8 mouse cellular contexts compared by ENCODE assay signal in the genomic region with DNA sequence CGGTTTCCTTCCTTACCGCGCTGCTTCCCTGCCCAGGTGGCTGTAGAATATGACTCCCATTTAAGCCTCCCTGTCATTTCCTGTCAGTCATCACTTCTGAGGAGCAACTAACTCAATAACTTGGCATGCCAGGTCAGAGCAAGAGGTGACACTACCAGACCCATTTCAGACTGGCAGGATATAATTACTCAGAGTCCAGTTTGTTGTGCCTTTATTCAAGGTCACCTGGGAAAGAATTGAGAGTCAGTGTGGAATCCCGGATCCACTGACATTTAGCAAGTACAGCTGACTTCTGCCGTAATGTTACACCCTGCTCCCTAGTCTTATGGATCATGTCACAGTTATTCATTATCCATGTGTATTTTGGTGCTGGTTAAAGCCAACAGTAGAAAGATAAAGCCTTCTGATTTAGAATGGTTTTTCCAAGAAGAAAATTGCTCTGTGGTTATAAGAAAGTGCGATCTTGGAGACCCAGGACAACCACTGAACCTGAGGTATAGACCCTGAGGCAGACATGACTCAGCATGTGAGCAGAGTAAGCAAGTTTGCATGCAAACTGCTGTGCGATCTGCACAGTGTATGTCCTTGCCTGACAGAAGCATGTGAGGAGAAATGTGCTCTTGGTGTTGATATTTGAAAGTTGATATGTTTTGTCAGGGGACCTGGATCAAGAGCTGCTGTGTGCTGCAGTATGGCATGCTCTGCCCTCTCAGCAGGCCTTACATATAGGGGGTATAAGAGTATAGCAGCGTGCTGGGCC. TPM values are rescaled to one million over a fixed set of nuclear protein-coding genes. Genes with fewer than 3 reads are reported as not detected.
A peak's percentile ranks its signal among the peaks of the same experiment; 100 is the strongest.
DNase-seq lines count a peak whose midpoint lies in the region; ATAC-seq and TF ChIP-seq lines count a peak whose summit lies in the region.

No protein-coding gene starts in this region.

- TF ChIP-seq CTCF in kidney, postnatal 0 days (IDR thresholded peaks at IDR 0.05; ENCODE audit: low read depth), result no peak

- no peaks in the 10 kb centered on the region for H3K36me3 ChIP-seq in embryonic facial prominence, embryonic 15.5 days
- no peaks in the 10 kb centered on the region for H3K36me3 ChIP-seq in kidney, postnatal 0 days (ENCODE audit: insufficient read depth, low read length)
- H3K36me3 ChIP-seq in neural tube, embryonic 13.5 days, result no peaks in the 10 kb centered on the region

- peak; percentile 11 for DNase-seq in cerebellum, adult 8-10 months
- DNase-seq in cerebellum, postnatal 4 days (ENCODE audit: low spot score in 2 of 2), result no peak
- DNase-seq in A20 (ENCODE audit: low read depth, low spot score), result peak; percentile 42
- no peak for DNase-seq in kidney, postnatal 0 days (ENCODE audit: low spot score)
- no peak for DNase-seq in urinary bladder, postnatal 36 days (ENCODE audit: low spot score in 2 of 2)
- no peak for DNase-seq in urinary bladder, postnatal 10 days (ENCODE audit: low spot score)

- H3K27me3 ChIP-seq in embryonic facial prominence, embryonic 15.5 days, result no peaks in the 10 kb centered on the region
- no peaks in the 10 kb centered on the region for H3K27me3 ChIP-seq in kidney, postnatal 0 days (ENCODE audit: insufficient read depth, low read length)
- H3K27me3 ChIP-seq in neural tube, embryonic 13.5 days, result no peaks in the 10 kb centered on the region

- no peak for ATAC-seq in embryonic facial prominence, embryonic 15.5 days (ENCODE audit: insufficient number of reproducible peaks, low FRiP score, low TSS enrichment, low read depth)
- ATAC-seq in kidney, postnatal 0 days (replicated peaks; ENCODE audit: low FRiP score, low read depth), result no peak
- ATAC-seq in neural tube, embryonic 13.5 days (ENCODE audit: low read depth), result no peak

- no peak overlapping the region for H3K9ac ChIP-seq in embryonic facial prominence, embryonic 15.5 days
- H3K9ac ChIP-seq in kidney, postnatal 0 days (ENCODE audit: low read depth, low read length), result no peak overlapping the region
- H3K9ac ChIP-seq in neural tube, embryonic 13.5 days, result peak overlapping the region; percentile 74; the same call in 1 of the 2 replicates

- H3K27ac ChIP-seq in embryonic facial prominence, embryonic 15.5 days (replicated peaks), result no peak overlapping the region
- no peak overlapping the region for H3K27ac ChIP-seq in kidney, postnatal 0 days
- no peak overlapping the region for H3K27ac ChIP-seq in neural tube, embryonic 13.5 days (replicated peaks)

- H3K9me3 ChIP-seq in embryonic facial prominence, embryonic 15.5 days (replicated peaks), result no peaks in the 10 kb centered on the region
- H3K9me3 ChIP-seq in kidney, postnatal 0 days (replicated peaks; ENCODE audit: low read length), result no peaks in the 10 kb centered on the region
- H3K9me3 ChIP-seq in neural tube, embryonic 13.5 days, result no peaks in the 10 kb centered on the region

- H3K4me3 ChIP-seq in embryonic facial prominence, embryonic 15.5 days (replicated peaks), result peak overlapping the region; percentile 83
- H3K4me3 ChIP-seq in kidney, postnatal 0 days (replicated peaks; ENCODE audit: low read depth, low read length), result peak overlapping the region; percentile 57; the same call in 1 of the 2 replicates
- peak overlapping the region; percentile 70 for H3K4me3 ChIP-seq in neural tube, embryonic 13.5 days

- WGBS in embryonic facial prominence, embryonic 15.5 days, result 38% methylated on average over 8 of the region's 8 CpGs
- 42% methylated on average over 8 of the region's 8 CpGs for WGBS in kidney, postnatal 0 days
- 62% methylated on average over 8 of the region's 8 CpGs for WGBS in neural tube, embryonic 13.5 days

- peaks cover 8% of the 10 kb centered on the region; the same call in 1 of the 2 replicates for H3K4me1 ChIP-seq in embryonic facial prominence, embryonic 15.5 days
- H3K4me1 ChIP-seq in kidney, postnatal 0 days (replicated peaks; ENCODE audit: insufficient read depth, low read length), result 0 out of 2 replicates have a peak, but pooled peaks cover 6% of the 10 kb centered on the region
- peaks cover 26% of the 10 kb centered on the region for H3K4me1 ChIP-seq in neural tube, embryonic 13.5 days (replicated peaks)

- peak overlapping the region; percentile 79 for H3K4me2 ChIP-seq in embryonic facial prominence, embryonic 15.5 days (replicated peaks)
- H3K4me2 ChIP-seq in kidney, postnatal 0 days (ENCODE audit: low read length), result peak overlapping the region; percentile 90
- peak overlapping the region; percentile 81 for H3K4me2 ChIP-seq in neural tube, embryonic 13.5 days

RNA-seq across cellular contexts. Expression of a gene that starts 1.7 kb away (rescaled TPM):
- 9.0 and 11.1 TPM in 2 replicates for polyA plus RNA-seq in embryonic facial prominence, embryonic 15.5 days (2015; fragmentation: Nextera tagmentation; extraction: Ambion mirVana)
- polyA plus RNA-seq in kidney, postnatal 0 days (2015; fragmentation: Nextera tagmentation; extraction: Ambion mirVana), result 8.6 and 8.7 TPM in 2 replicates
- 6.1 and 7.3 TPM in 2 replicates for polyA plus RNA-seq in neural tube, embryonic 13.5 days (2015; fragmentation: Nextera tagmentation; extraction: Ambion mirVana)

RNA-seq across cellular contexts. Expression of a gene that starts 24.8 kb away (rescaled TPM):
- polyA plus RNA-seq in embryonic facial prominence, embryonic 15.5 days (2015; fragmentation: Nextera tagmentation; extraction: Ambion mirVana), result 12.2 and 16.7 TPM in 2 replicates
- 15.7 and 16.6 TPM in 2 replicates for polyA plus RNA-seq in kidney, postnatal 0 days (2015; fragmentation: Nextera tagmentation; extraction: Ambion mirVana)
- 19.8 and 22.4 TPM in 2 replicates for polyA plus RNA-seq in neural tube, embryonic 13.5 days (2015; fragmentation: Nextera tagmentation; extraction: Ambion mirVana)

RNA-seq across cellular contexts. Expression of a gene that starts 53.4 kb away (rescaled TPM):
- 39.7 and 43.7 TPM in 2 replicates for polyA plus RNA-seq in embryonic facial prominence, embryonic 15.5 days (2015; fragmentation: Nextera tagmentation; extraction: Ambion mirVana)
- polyA plus RNA-seq in kidney, postnatal 0 days (2015; fragmentation: Nextera tagmentation; extraction: Ambion mirVana), result 41.7 and 42.0 TPM in 2 replicates
- polyA plus RNA-seq in neural tube, embryonic 13.5 days (2015; fragmentation: Nextera tagmentation; extraction: Ambion mirVana), result 31.0 and 33.1 TPM in 2 replicates

RNA-seq across cellular contexts. Expression of a gene that starts 56.7 kb away (rescaled TPM):
- polyA plus RNA-seq in embryonic facial prominence, embryonic 15.5 days (2015; fragmentation: Nextera tagmentation; extraction: Ambion mirVana), result 41.0 and 41.9 TPM in 2 replicates
- 25.0 and 29.7 TPM in 2 replicates for polyA plus RNA-seq in kidney, postnatal 0 days (2015; fragmentation: Nextera tagmentation; extraction: Ambion mirVana)
- polyA plus RNA-seq in neural tube, embryonic 13.5 days (2015; fragmentation: Nextera tagmentation; extraction: Ambion mirVana), result 29.6 and 31.9 TPM in 2 replicates

Comparison
In these comparisons a context has a peak if more than half of its experiments do, and no peak if none do; other contexts are left out.
1. DNase-seq: peak in cerebellum, adult 8-10 months (single experiment) and A20 (single experiment); none in cerebellum, postnatal 4 days (0 of 2), kidney, postnatal 0 days (single experiment), urinary bladder, postnatal 36 days (0 of 2) and urinary bladder, postnatal 10 days (single experiment).
2. Peak in every context shown above with its lines, with median percentiles within 50 percentile points of each other: H3K4me2 ChIP-seq and H3K4me3 ChIP-seq.